Mouse (Mus musculus): ENCODE results near the gene 1700016D06Rik. TPM values are rescaled to one million over a fixed set of nuclear protein-coding genes. Genes with fewer than 3 reads are reported as not detected.

Gene 1700016D06Rik
- polyA plus RNA-seq, 1 experiment from 2014 or later: not detected

DNA sequence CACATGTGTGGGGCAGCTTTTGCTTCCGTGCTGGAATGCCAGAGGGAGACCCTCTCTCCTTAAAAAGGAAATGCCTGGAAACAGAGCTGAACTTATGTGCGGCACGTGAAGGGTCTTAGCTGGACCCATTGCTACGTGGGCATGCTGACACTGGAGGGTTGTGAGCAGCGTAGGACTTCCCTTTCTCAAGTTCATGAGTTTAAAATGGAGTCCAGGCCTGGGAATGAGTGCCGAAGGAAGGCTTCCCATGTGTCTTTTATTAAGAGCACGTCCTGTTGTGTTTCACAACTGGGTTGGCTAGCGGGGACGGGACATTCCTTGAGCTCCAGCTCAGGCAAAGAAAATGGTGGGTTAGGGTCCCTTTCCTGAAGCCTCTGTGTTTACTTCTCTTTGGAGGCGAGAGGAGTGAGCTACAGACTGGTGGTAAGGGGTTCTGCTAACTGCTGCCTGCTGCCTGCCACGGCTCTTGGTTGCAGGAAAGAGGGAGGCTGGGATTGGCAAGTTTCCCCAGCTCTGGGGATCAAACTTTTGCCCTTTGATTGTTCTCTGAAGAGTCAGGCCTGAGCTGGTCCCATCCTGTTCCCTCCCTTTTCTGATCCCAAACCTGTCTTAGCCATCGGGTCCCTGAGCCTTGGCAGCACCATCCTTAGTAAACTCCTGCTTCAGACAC lies 29.5 kb upstream of the 1700016D06Rik start:
- Histone ChIP-seq H3K4me2 (ENCODE audit: low read depth) (peak overlapping the region; percentile 48), H3K36me3 (ENCODE audit: control insufficient read depth, insufficient read depth, low read length) (no peaks in the 10 kb centered on the region), H3K9me3 (ENCODE audit: control insufficient read depth, low read length) (no peaks in the 10 kb centered on the region), H3K27ac (ENCODE audit: low read depth, low read length) (no peak overlapping the region), H3K27me3 (ENCODE audit: control insufficient read depth, insufficient read depth, low read length) (peaks cover 5% of the 10 kb centered on the region; the same call in 1 of the 2 replicates), H3K9ac (ENCODE audit: low read length) (0 out of 2 replicates have a peak overlapping the region, but pooled peaks have one; percentile 1), H3K4me1 (ENCODE audit: control insufficient read depth, insufficient read depth, low read length) (peaks cover 14% of the 10 kb centered on the region), H3K4me3 (ENCODE audit: low read depth, low read length) (no peak overlapping the region)
- no peak for ATAC-seq (ENCODE audit: insufficient read depth, low FRiP score, low TSS enrichment)
- WGBS: 63% methylated on average over 12 of the region's 12 CpGs
- no peak for DNase-seq (ENCODE audit: low spot score)

GRCm38 (mm10) chr8:11728482-11729295 lies 27.8 kb upstream of the 1700016D06Rik start:
- Histone ChIP-seq H3K4me3 (ENCODE audit: low read depth, low read length) (peak overlapping the region; percentile 69), H3K27ac (ENCODE audit: low read depth, low read length) (peak overlapping the region; percentile 99), H3K4me1 (ENCODE audit: control insufficient read depth, insufficient read depth, low read length) (peaks cover 14% of the 10 kb centered on the region), H3K4me2 (ENCODE audit: low read depth) (peak overlapping the region; percentile 48), H3K9me3 (ENCODE audit: control insufficient read depth, low read length) (no peaks in the 10 kb centered on the region), H3K9ac (ENCODE audit: low read length) (peak overlapping the region; percentile 97), H3K36me3 (ENCODE audit: control insufficient read depth, insufficient read depth, low read length) (no peaks in the 10 kb centered on the region), H3K27me3 (ENCODE audit: control insufficient read depth, insufficient read depth, low read length) (peaks cover 5% of the 10 kb centered on the region; the same call in 1 of the 2 replicates)
- WGBS: under 1% methylated on average over 60 of the region's 61 CpGs
- ATAC-seq (ENCODE audit: insufficient read depth, low FRiP score, low TSS enrichment) (peak; percentile 51), DNase-seq (ENCODE audit: low spot score) (peak; percentile 73)

DNA sequence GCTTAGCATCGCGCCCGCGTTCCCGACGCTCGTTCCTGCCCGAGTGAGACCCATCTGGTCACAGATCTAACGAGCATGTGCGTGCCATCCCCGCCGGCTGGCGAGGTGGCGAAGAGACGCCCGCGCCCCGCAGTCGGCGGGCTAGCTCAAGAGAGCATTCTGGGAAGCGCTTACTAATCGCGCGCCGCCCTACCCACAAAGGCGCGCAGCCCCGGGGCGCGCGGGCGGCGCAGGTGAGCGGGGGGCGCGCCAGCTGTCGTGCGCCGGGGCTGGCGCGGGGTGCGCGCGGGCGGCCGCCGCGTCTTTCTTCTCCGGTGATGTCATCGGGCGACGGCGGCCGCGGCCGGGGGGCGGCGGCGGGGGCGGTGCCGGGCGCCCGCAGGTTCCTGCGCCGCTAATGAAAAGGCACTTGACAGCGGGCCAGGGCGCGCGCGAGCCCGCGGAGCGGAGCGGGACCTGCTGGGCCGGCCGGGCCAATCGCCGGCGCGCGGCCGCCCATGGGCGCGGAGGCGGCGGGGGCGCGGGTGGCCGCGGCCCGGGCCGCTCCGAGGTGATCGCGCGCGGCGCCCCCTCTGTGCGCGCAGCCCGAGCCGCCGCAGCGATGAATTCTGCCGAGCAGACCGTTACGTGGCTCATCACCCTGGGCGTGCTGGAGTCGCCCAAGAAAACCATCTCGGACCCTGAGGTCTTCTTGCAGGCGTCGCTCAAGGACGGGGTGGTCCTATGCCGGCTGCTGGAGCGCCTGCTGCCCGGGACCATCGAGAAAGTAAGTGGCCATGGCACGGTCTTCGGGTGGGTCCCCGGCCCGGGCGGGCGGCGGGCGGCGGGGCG lies 27.0 kb upstream of the 1700016D06Rik start, which contains the start of gene Arhgef7:
Arhgef7 (plus strand) TSS at position 71 of the 831 bp plus-strand sequence.
- ATAC-seq (ENCODE audit: insufficient read depth, low FRiP score, low TSS enrichment): peak; percentile 84

GRCm38 (mm10) chr8:11727273-11727650 lies 26.4 kb upstream of the 1700016D06Rik start:
- peak overlapping the region; percentile 69 for H3K4me3 ChIP-seq (ENCODE audit: low read depth, low read length)
- ATAC-seq (ENCODE audit: insufficient read depth, low FRiP score, low TSS enrichment): peak; percentile 21; the same call in 1 of the 2 replicates
- H3K4me2 ChIP-seq (ENCODE audit: low read depth): peak overlapping the region; percentile 48
- H3K27ac ChIP-seq (ENCODE audit: low read depth, low read length): peak overlapping the region; percentile 99
- H3K27me3 ChIP-seq (ENCODE audit: control insufficient read depth, insufficient read depth, low read length): peaks cover 5% of the 10 kb centered on the region; the same call in 1 of the 2 replicates
- 1% methylated on average over 22 of the region's 22 CpGs for WGBS
- peaks cover 14% of the 10 kb centered on the region for H3K4me1 ChIP-seq (ENCODE audit: control insufficient read depth, insufficient read depth, low read length)
- H3K9me3 ChIP-seq (ENCODE audit: control insufficient read depth, low read length): no peaks in the 10 kb centered on the region
- no peaks in the 10 kb centered on the region for H3K36me3 ChIP-seq (ENCODE audit: control insufficient read depth, insufficient read depth, low read length)
- DNase-seq (ENCODE audit: low spot score): no peak
- peak overlapping the region; percentile 97 for H3K9ac ChIP-seq (ENCODE audit: low read length)

More for the DNA sequence above, 27.0 kb upstream of the 1700016D06Rik start, which contains the start of gene Arhgef7:
- peaks cover 14% of the 10 kb centered on the region for H3K4me1 ChIP-seq (ENCODE audit: control insufficient read depth, insufficient read depth, low read length)
- H3K36me3 ChIP-seq (ENCODE audit: control insufficient read depth, insufficient read depth, low read length): no peaks in the 10 kb centered on the region
- H3K4me3 ChIP-seq (ENCODE audit: low read depth, low read length): peak within 1 kb of the TSS; percentile 69
- DNase-seq (ENCODE audit: low spot score): peak; percentile 90
- H3K9ac ChIP-seq (ENCODE audit: low read length): peak within 1 kb of the TSS; percentile 97
- H3K27me3 ChIP-seq (ENCODE audit: control insufficient read depth, insufficient read depth, low read length): peaks cover 5% of the 10 kb centered on the region; the same call in 1 of the 2 replicates
- H3K27ac ChIP-seq (ENCODE audit: low read depth, low read length): peak within 1 kb of the TSS; percentile 99
- under 1% methylated on average over 103 of the region's 127 CpGs for WGBS
- H3K4me2 ChIP-seq (ENCODE audit: low read depth): peak within 1 kb of the TSS; percentile 48
- H3K9me3 ChIP-seq (ENCODE audit: control insufficient read depth, low read length): no peaks in the 10 kb centered on the region

GRCm38 (mm10) chr8:11717194-11717593 lies 16.3 kb upstream of the 1700016D06Rik start:
- no peak for ATAC-seq (ENCODE audit: insufficient read depth, low FRiP score, low TSS enrichment)
- H3K9me3 ChIP-seq (ENCODE audit: control insufficient read depth, low read length): no peaks in the 10 kb centered on the region
- no peak overlapping the region for H3K27ac ChIP-seq (ENCODE audit: low read depth, low read length)
- no peaks in the 10 kb centered on the region for H3K4me1 ChIP-seq (ENCODE audit: control insufficient read depth, insufficient read depth, low read length)
- H3K36me3 ChIP-seq (ENCODE audit: control insufficient read depth, insufficient read depth, low read length): no peaks in the 10 kb centered on the region
- H3K4me3 ChIP-seq (ENCODE audit: low read depth, low read length): no peak overlapping the region
- no peak overlapping the region for H3K9ac ChIP-seq (ENCODE audit: low read length)
- no peaks in the 10 kb centered on the region for H3K27me3 ChIP-seq (ENCODE audit: control insufficient read depth, insufficient read depth, low read length)
- no peak overlapping the region for H3K4me2 ChIP-seq (ENCODE audit: low read depth)
- no peak for DNase-seq (ENCODE audit: low spot score)
- 71% methylated on average over 4 of the region's 4 CpGs for WGBS

DNA sequence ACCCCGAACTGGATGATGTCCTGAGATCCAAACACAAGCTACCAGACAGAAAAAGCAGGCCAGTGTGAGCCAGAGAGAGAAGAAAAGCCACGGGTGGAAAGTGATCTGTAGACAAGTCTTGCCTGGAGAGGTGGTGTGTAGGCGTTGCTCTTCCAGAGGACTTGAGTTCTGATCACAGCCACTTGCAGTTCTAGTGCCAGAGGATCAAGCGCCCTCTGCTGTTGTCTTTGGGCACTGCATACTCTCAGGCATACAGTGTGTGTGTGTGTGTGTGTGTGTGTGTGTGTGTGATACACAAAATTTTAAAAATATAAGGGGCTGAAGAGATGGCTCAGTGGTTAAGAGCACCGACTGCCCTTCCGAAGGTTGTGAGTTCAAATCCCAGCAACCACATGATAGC lies 11.4 kb upstream of the 1700016D06Rik start:
- WGBS: 88% methylated on average over 6 of the region's 6 CpGs
- H3K4me2 ChIP-seq (ENCODE audit: low read depth): no peak overlapping the region
- H3K4me1 ChIP-seq (ENCODE audit: control insufficient read depth, insufficient read depth, low read length): no peaks in the 10 kb centered on the region
- no peaks in the 10 kb centered on the region for H3K9me3 ChIP-seq (ENCODE audit: control insufficient read depth, low read length)
- no peak overlapping the region for H3K4me3 ChIP-seq (ENCODE audit: low read depth, low read length)
- no peak overlapping the region for H3K9ac ChIP-seq (ENCODE audit: low read length)
- DNase-seq (ENCODE audit: low spot score) (no peak), ATAC-seq (ENCODE audit: insufficient read depth, low FRiP score, low TSS enrichment) (no peak)
- H3K27me3 ChIP-seq (ENCODE audit: control insufficient read depth, insufficient read depth, low read length): no peaks in the 10 kb centered on the region
- H3K36me3 ChIP-seq (ENCODE audit: control insufficient read depth, insufficient read depth, low read length): no peaks in the 10 kb centered on the region
- no peak overlapping the region for H3K27ac ChIP-seq (ENCODE audit: low read depth, low read length)

DNA sequence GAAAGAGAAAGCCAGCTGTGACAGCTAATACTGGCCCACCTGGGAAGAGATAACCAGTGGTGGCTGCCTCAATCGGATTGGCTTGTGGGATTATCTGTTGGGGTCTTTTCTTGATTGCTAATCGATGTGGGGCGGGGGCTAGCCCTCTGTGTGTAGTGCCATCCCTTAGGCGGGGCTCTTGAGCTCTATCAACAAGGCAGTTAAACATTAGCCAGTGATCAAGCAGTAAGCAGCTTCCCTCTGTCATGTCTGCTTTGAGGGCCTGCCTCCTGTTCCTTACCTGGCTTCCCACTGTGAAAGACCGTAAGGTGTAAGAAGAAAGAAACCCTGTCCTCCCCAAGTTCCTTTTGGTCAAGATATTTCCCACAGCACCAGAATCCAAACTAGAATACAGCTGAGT lies 9.6 kb upstream of the 1700016D06Rik start:
- Histone ChIP-seq H3K27ac (ENCODE audit: low read depth, low read length) (no peak overlapping the region), H3K4me2 (ENCODE audit: low read depth) (no peak overlapping the region), H3K4me1 (ENCODE audit: control insufficient read depth, insufficient read depth, low read length) (no peaks in the 10 kb centered on the region), H3K4me3 (ENCODE audit: low read depth, low read length) (no peak overlapping the region), H3K9me3 (ENCODE audit: control insufficient read depth, low read length) (no peaks in the 10 kb centered on the region), H3K9ac (ENCODE audit: low read length) (no peak overlapping the region), H3K36me3 (ENCODE audit: control insufficient read depth, insufficient read depth, low read length) (no peaks in the 10 kb centered on the region), H3K27me3 (ENCODE audit: control insufficient read depth, insufficient read depth, low read length) (no peaks in the 10 kb centered on the region)
- 65% methylated on average over 5 of the region's 5 CpGs for WGBS
- no peak for ATAC-seq (ENCODE audit: insufficient read depth, low FRiP score, low TSS enrichment)
- no peak for DNase-seq (ENCODE audit: low spot score)

- ATAC-seq (ENCODE audit: insufficient read depth, low FRiP score, low TSS enrichment): no peak
- no peak overlapping the region for H3K9ac ChIP-seq (ENCODE audit: low read length)
- no peaks in the 10 kb centered on the region for H3K9me3 ChIP-seq (ENCODE audit: control insufficient read depth, low read length)
- H3K4me3 ChIP-seq (ENCODE audit: low read depth, low read length): no peak overlapping the region
- no peaks in the 10 kb centered on the region for H3K27me3 ChIP-seq (ENCODE audit: control insufficient read depth, insufficient read depth, low read length)
- H3K4me2 ChIP-seq (ENCODE audit: low read depth): no peak overlapping the region
- no peak overlapping the region for H3K27ac ChIP-seq (ENCODE audit: low read depth, low read length)
- 83% methylated on average over 3 of the region's 3 CpGs for WGBS
- no peak for DNase-seq (ENCODE audit: low spot score)
- no peaks in the 10 kb centered on the region for H3K4me1 ChIP-seq (ENCODE audit: control insufficient read depth, insufficient read depth, low read length)
- H3K36me3 ChIP-seq (ENCODE audit: control insufficient read depth, insufficient read depth, low read length): no peaks in the 10 kb centered on the region
Observed at GRCm38 (mm10) chr8:11709542-11709941, 8.7 kb upstream of the 1700016D06Rik start.

Data from neural tube, embryonic 11.5 days (tissue).